Mouse (Mus musculus) intestine, embryonic 16.5 days (tissue): Measurements from ENCODE around the gene Ly75. TPM values are rescaled to one million over a fixed set of nuclear protein-coding genes. Genes with fewer than 3 reads are reported as not detected.

Experiments used
- ATAC-seq: fragments of 200-750 bp; cut with Nextera tagmentation; 2 replicates; pipeline ENCODE4 v1.8.0; 2017; ENCODE audit warnings: moderate TSS enrichment, moderate library complexity
- H3K27ac ChIP-seq: fragments of 300-500 bp; sonication (generic); 2 replicates; pipeline ENCODE4 v1.5.1; 2014; ENCODE audit warnings: mild to moderate bottlenecking, low read length
- H3K27me3 ChIP-seq: fragments of 300-500 bp; sonication (generic); replicated peaks from 2 replicates; pipeline ENCODE4 v1.6.1; 2014; ENCODE audit warnings: low read length, control low read depth, mixed read lengths; ENCODE audit not compliant: control insufficient read depth, insufficient read depth
- H3K36me3 ChIP-seq: fragments of 300-500 bp; sonication (generic); 2 replicates; pipeline ENCODE4 v1.6.1; 2014; ENCODE audit warnings: low read length, control low read depth; ENCODE audit not compliant: control insufficient read depth, insufficient read depth
- H3K4me1 ChIP-seq: fragments of 300-500 bp; sonication (generic); 2 replicates; pipeline ENCODE4 v1.6.1; 2014; ENCODE audit warnings: low read length, control low read depth, mixed read lengths; ENCODE audit not compliant: control insufficient read depth, insufficient read depth
- H3K4me2 ChIP-seq: fragments of 300-500 bp; sonication (generic); 2 replicates; pipeline ENCODE4 v1.6.1; 2014; ENCODE audit warnings: low read depth, low read length, control low read depth
- H3K4me3 ChIP-seq: fragments of 300-500 bp; sonication (generic); 2 replicates; pipeline ENCODE4 v1.5.1; 2014; ENCODE audit warnings: mild to moderate bottlenecking, low read length
- H3K9ac ChIP-seq: fragments of 300-500 bp; sonication (generic); 2 replicates; pipeline ENCODE4 v1.6.1; 2014; ENCODE audit warnings: low read depth, low read length
- H3K9me3 ChIP-seq: fragments of 300-500 bp; sonication (generic); 2 replicates; pipeline ENCODE4 v1.6.1; 2016; ENCODE audit warnings: low read length, control low read depth; ENCODE audit not compliant: control insufficient read depth
- WGBS: fragments of 180-500 bp; shearing (Covaris S2); extraction: QIAGEN DNeasy Blood & Tissue Kit; methylation state at CpG from one replicate; pipeline ENCODE4 v1.1.7; 2014; 5-methylcytosine and 5-hydroxymethylcytosine counted together
- polyA plus RNA-seq: library from polyadenylated mRNA; unstranded; fragments of >200 nt; fragmentation: Nextera tagmentation; extraction: Ambion mirVana; gene quantifications from 2 replicates; pipeline ENCODE4 v1.2.1, GENCODE M21; 2015

Gene Ly75
- polyA plus RNA-seq, 1 experiment from 2014 or later = 0.84 TPM

DNA sequence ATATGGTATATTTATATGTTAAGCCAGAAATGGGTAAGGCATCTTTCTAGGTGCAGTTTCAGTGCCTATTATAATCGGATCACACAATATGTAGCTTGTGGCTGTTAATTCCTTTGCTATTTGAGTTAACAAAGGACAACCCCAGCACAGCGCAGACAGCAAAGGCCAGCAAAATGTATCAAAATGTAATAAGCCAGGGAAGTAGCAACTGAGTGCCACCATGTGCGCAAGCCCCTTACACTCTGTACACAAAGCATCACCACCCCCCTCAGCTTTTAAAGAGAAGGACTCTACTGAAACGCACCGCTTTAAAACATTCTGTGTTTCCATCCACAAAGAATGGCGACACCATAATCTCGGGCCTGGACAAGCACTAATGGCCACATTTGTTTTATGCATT lies 37.4 kb downstream of the Ly75 start:
- no peak overlapping the region for H3K4me2 ChIP-seq
- no peaks in the 10 kb centered on the region for H3K9me3 ChIP-seq
- no peaks in the 10 kb centered on the region for H3K36me3 ChIP-seq
- H3K9ac ChIP-seq = no peak overlapping the region
- 86% methylated on average over 7 of the region's 7 CpGs for WGBS
- H3K27me3 ChIP-seq = no peaks in the 10 kb centered on the region
- no peak overlapping the region for H3K27ac ChIP-seq
- H3K4me3 ChIP-seq = no peak overlapping the region
- no peaks in the 10 kb centered on the region for H3K4me1 ChIP-seq
- ATAC-seq = no peak

DNA sequence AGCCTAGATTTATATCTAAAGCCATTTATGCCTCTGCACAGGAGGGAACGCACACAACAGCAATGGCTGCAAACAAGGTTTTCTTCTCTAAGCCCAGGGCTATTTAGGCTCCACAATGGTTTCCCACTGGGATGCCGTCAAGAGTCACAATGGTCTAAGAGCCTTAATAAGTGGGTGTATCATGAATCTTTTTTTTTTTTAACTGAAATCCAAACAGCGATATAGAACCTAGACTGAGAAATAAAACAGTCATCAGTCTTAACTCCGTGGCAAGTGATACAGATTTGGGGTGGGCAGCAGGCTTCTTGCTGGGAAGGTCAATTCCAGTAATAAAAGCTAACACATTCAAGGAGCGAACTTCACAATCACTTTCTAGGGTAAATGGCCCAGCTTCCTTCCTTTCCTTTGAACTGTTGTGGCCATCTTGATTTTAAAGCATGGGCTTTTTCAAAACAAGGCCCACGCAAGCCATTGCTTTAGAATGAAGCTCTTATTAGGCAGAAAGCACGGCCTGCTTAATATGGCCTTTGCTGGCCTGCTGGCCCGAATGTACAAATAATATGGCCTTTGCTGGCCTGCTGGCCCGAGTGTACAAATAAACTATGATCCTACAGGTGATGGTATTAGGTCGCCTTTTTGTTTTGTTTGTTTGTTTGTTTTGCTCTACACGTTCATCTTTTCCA lies 39.4 kb downstream of the Ly75 start:
- Histone ChIP-seq H3K36me3 (no peaks in the 10 kb centered on the region), H3K4me1 (no peaks in the 10 kb centered on the region), H3K9me3 (no peaks in the 10 kb centered on the region), H3K9ac (no peak overlapping the region), H3K4me2 (no peak overlapping the region), H3K27me3 (no peaks in the 10 kb centered on the region), H3K27ac (no peak overlapping the region), H3K4me3 (no peak overlapping the region)
- ATAC-seq = no peak
- WGBS = 74% methylated on average over 11 of the region's 11 CpGs

DNA sequence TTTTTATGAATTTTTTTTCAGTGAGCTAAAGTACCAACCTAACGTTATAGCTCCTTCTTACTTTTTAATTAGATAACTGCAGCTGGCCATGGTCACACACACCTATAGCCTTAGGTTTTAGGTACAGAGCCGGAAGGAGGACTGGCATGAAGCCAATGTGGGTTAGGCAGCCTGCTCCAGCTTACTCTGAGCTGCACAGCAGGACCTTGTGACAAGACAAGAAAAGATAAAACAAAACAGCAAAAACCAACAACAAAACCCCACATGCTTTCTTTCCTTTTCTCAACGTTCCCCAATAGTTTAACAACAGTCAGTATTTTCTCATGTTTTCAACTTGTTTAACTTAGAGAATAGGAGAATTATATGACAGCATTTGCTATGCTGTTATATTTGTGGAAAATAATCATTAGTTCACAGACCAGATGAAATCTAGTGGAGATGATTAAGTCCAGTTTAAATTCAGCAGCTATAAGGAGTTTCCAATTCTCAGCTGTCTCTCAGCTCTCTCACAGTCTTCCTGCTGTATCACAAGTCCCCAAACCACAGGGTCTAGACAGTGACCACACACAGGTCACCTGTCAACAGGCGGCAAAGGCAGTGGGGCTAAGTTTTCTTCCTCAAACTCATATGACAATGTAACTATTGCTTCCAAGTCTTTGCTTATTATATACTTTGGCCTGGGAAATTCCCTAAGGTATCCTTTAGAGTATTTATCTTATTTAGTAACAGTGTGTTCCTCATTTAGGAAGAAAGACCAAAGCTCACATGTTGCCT lies 40.8 kb downstream of the Ly75 start:
- Histone ChIP-seq H3K9ac (no peak overlapping the region), H3K27me3 (no peaks in the 10 kb centered on the region), H3K27ac (no peak overlapping the region), H3K9me3 (no peaks in the 10 kb centered on the region), H3K4me2 (no peak overlapping the region), H3K36me3 (no peaks in the 10 kb centered on the region), H3K4me1 (no peaks in the 10 kb centered on the region), H3K4me3 (no peak overlapping the region)
- ATAC-seq = no peak
- 65% methylated on average over 4 of the region's 4 CpGs for WGBS

DNA sequence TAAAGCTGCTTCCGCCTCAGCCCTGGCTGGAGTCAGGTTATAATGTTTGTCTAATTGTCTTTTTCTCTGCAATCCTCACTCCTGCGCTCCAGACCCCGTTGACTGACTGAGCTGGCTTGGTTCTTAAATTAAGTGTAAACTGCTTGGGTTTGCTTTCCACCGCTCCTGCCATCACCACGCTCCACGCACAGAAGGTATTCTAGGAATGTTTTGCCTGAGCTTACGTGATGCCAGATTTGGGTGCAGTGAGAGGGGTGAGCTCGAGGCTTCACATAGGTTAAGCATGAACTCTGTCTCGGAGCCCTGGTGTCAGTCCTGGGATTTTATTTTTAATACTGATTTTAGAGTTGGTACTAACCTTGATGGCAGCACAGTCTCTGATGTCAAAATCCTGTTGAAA lies 45.2 kb downstream of the Ly75 start:
- Histone ChIP-seq H3K9me3 (no peaks in the 10 kb centered on the region), H3K4me3 (no peak overlapping the region), H3K36me3 (no peaks in the 10 kb centered on the region), H3K4me2 (no peak overlapping the region), H3K9ac (no peak overlapping the region), H3K27me3 (no peaks in the 10 kb centered on the region), H3K4me1 (no peaks in the 10 kb centered on the region), H3K27ac (no peak overlapping the region)
- no peak for ATAC-seq
- WGBS = 45% methylated on average over 9 of the region's 9 CpGs

DNA sequence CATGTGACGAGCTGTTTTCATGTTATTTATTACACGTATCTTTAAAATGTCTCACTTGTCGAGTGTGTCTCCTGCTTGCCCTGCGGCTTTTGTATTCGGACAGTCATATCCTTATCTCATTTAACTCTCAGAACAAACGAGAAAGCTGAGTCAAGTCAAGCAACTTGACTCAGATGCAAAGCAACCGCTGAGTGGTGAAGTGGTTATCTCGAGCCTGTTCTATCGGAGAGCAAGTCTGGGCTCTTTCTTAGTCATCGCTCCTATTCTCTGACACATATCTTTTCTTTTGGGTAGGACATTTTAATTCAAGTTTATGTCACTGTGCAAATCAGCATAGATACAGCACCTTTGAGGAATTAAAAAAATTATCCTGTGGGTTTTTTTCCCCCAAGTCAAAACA lies 54.5 kb downstream of the Ly75 start:
- Histone ChIP-seq H3K4me3 (no peak overlapping the region), H3K9ac (no peak overlapping the region), H3K4me2 (no peak overlapping the region), H3K4me1 (no peaks in the 10 kb centered on the region), H3K27ac (no peak overlapping the region), H3K36me3 (no peaks in the 10 kb centered on the region), H3K27me3 (no peaks in the 10 kb centered on the region), H3K9me3 (no peaks in the 10 kb centered on the region)
- 83% methylated on average over 10 of the region's 10 CpGs for WGBS
- ATAC-seq = no peak

DNA sequence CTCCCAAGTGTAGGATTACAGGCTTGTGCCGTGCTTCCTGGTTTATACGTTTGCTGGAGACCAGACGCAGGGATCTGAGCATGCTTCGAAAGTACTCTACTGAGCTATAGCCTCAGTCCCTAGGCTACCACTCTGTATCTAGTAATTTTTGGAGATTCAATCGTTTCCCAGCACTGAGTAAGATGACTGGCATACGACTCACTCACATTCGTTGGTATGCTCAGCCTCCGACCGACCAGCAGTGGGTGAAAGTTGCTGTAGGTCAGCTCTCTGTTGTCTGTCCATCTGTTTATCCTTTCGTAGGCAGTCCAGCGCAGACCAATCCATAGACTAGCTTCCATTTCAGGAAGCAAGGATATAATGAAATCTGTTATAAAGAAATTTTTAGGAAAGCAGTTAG lies 55.5 kb downstream of the Ly75 start:
- Histone ChIP-seq H3K9ac (no peak overlapping the region), H3K9me3 (no peaks in the 10 kb centered on the region), H3K4me1 (no peaks in the 10 kb centered on the region), H3K36me3 (no peaks in the 10 kb centered on the region), H3K27me3 (no peaks in the 10 kb centered on the region), H3K27ac (no peak overlapping the region), H3K4me2 (no peak overlapping the region), H3K4me3 (no peak overlapping the region)
- no peak for ATAC-seq
- 84% methylated on average over 11 of the region's 11 CpGs for WGBS

DNA sequence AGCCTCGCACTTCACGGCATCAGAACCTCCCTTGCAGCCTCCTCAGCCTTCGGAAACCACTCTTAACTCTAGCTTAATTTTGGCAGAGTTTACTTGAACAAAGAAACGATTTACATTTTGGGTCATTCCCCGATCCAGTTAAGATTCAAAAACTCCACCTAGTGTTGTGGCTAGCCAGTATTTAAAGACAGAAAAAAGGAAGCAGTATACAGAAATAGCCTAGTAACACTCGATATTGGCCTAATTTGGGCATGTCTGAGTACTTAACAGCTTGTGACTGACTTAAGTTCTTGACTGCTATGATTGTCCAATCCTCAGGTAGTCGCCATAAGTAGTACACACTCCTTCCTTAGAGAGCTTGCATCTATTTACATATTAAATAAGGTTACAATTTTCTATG lies 56.2 kb downstream of the Ly75 start:
- H3K9ac ChIP-seq = no peak overlapping the region
- 81% methylated on average over 7 of the region's 7 CpGs for WGBS
- no peaks in the 10 kb centered on the region for H3K9me3 ChIP-seq
- ATAC-seq = no peak
- no peaks in the 10 kb centered on the region for H3K36me3 ChIP-seq
- no peaks in the 10 kb centered on the region for H3K4me1 ChIP-seq
- no peak overlapping the region for H3K4me2 ChIP-seq
- no peak overlapping the region for H3K4me3 ChIP-seq
- no peak overlapping the region for H3K27ac ChIP-seq
- no peaks in the 10 kb centered on the region for H3K27me3 ChIP-seq

DNA sequence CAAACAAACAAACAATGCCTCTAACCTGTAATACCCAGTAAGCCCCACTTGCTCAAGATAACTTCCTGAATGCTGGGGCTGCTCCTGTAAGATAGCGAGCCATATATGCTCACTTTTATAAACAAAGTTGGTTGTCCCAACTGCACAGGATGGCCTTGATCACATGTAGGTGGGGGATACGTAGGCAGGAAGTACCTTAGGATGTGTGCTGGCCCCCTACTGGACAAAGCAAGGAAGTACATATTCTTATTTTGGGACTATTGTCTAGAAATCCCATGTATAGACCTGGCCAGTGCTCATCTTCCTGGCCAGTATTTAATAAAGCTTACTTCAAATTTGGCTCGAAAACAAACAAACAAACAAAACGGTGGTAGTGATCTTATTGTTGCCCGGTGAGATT lies 59.7 kb downstream of the Ly75 start:
- WGBS = 82% methylated on average over 5 of the region's 5 CpGs

DNA sequence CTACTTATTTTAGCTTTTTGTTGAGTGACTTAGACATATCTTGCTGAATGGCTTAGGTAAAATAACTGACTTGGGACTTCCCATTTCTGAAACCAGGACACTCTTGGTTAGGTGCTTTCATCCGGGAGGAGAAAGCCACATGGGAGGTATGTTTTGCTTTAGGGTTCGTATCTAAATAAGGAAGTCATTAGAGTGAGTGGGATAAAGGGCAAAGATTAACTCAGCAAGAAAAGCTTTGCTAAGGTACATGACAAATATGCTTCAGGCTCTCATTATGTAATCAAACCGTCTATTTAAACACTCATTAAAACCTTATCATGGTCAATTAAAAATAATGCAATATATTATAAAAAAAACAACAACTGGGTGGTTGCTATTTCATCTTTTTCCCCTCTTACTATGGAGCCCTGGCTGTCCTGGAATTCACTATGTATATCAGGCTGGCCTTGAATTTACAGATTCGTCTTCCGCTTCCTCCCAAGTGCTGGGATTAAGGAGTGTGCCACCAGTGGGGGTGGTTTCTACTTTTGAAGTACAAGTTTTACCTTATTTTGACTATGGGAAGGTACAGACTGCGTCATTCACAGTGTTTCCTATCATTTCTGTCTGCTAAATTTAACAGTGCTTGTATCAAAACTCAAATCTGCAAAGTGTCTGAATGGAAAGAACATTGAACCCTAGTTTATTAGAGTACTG lies 60.9 kb downstream of the Ly75 start:
- WGBS = 52% methylated on average over 6 of the region's 6 CpGs
- Histone ChIP-seq H3K4me1 (no peaks in the 10 kb centered on the region), H3K27ac (no peak overlapping the region), H3K4me3 (no peak overlapping the region), H3K9ac (no peak overlapping the region), H3K4me2 (no peak overlapping the region), H3K9me3 (no peaks in the 10 kb centered on the region), H3K27me3 (no peaks in the 10 kb centered on the region), H3K36me3 (no peaks in the 10 kb centered on the region)
- peak; percentile 76 for ATAC-seq

More for the DNA sequence above, 59.7 kb downstream of the Ly75 start:
- Histone ChIP-seq H3K4me2 (no peak overlapping the region), H3K9me3 (no peaks in the 10 kb centered on the region), H3K27me3 (no peaks in the 10 kb centered on the region), H3K9ac (no peak overlapping the region), H3K4me3 (no peak overlapping the region), H3K36me3 (no peaks in the 10 kb centered on the region), H3K27ac (no peak overlapping the region), H3K4me1 (no peaks in the 10 kb centered on the region)
- no peak for ATAC-seq
